Mouse (Mus musculus) cortical plate, adult 2 months (tissue): Measurements from ENCODE around the gene Rgs14. TPM values are rescaled to one million over a fixed set of nuclear protein-coding genes. Genes with fewer than 3 reads are reported as not detected.
A peak's percentile ranks its signal among the peaks of the same experiment; 100 is the strongest.

Experiments used
- H3K27ac ChIP-seq: fragments of 200-500 bp; 2 replicates; pipeline ENCODE4 v1.5.1; 2012; ENCODE audit warnings: low read length, control low read depth, inconsistent platforms; ENCODE audit not compliant: insufficient read depth
- H3K4me1 ChIP-seq: fragments of 200-500 bp; 2 replicates; pipeline ENCODE4 v1.6.1; 2011; ENCODE audit warnings: low read length; ENCODE audit not compliant: control insufficient read depth, insufficient read depth
- H3K4me3 ChIP-seq: fragments of 200-500 bp; 2 replicates; pipeline ENCODE4 v1.5.1; 2011; ENCODE audit warnings: mild to moderate bottlenecking, low read length, control low read depth; ENCODE audit not compliant: insufficient read depth
- CTCF ChIP-seq: fragments of 200-500 bp; IDR thresholded peaks from 2 replicates; pipeline ENCODE4 v1.5.1; 2011; ENCODE audit warnings: mild to moderate bottlenecking, control low read depth, low read length; ENCODE audit not compliant: insufficient read depth; ENCODE audit errors: extremely low read depth
- POLR2A ChIP-seq: fragments of 200-500 bp; IDR thresholded peaks from 2 replicates; pipeline ENCODE4 v1.6.1; 2011; ENCODE audit warnings: mild to moderate bottlenecking, low read length, control low read depth; ENCODE audit not compliant: insufficient read depth; ENCODE audit errors: extremely low read depth
- polyA plus RNA-seq: library from polyadenylated mRNA; depleted of rRNA; stranded (reverse); fragments of >200 nt; gene quantifications from 2 replicates; pipeline ENCODE4 v1.2.3, GENCODE M21; 2012

The Rgs14 gene
- polyA plus RNA-seq, 1 experiment = 40.2 TPM

- no peak overlapping the region for H3K27ac ChIP-seq
- TF ChIP-seq CTCF (no peak), POLR2A (no peak)
- H3K4me3 ChIP-seq = peak overlapping the region; percentile 34
- peaks cover 2% of the 10 kb centered on the region for H3K4me1 ChIP-seq
These were observed 40.3 kb upstream of the Rgs14 start for GRCm38 (mm10) chr13:55329109-55329682.

DNA sequence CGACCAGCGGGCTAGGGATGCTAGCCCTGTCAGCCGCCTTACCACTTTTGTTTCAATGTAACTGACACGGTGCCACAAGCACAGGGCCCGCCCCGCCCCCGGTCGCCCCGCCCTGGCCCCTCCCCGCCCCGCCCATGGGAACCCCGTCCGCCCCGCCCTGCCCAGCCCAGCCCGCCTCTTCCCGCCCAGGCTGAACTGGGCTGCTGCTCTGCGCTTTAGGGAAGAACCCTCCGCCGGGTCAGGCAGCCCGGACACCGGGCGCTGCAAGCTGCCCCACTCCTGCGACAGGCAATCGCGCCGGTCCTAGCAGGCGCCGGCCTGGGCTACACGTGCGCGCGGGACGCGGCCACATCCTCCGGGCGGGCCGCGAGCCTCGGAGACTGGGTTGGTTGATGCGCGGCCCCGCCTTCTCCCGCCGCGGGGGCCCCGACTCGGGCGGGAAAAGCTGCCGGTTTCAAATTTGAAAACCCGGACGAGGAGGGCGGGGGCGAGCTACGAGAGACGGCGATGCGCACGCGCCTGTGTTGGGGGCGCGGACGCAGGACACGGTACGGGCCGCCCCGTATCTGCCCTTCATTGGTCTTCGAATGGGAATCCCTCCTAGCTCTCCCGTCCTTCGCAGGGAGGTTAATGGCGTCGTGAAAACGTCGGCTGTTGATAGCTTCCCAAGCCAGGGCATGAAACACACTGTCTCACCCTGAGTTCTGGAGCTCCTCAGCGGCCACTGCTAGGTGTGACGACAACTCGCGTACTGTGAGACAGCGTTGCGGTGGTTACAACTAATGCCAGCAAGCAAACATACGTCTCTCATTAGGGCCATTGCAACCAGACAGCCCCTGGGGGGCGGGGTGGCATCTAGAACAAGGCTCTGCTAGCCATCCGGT lies 39.6 kb upstream of the Rgs14 start, which contains the start of gene Mxd3:
Mxd3 (minus strand) TSS at position 141 of the 884 bp plus-strand sequence.
- no peak within 1 kb of the TSS for H3K27ac ChIP-seq
- peak within 1 kb of the TSS; percentile 34 for H3K4me3 ChIP-seq
- no peak for TF ChIP-seq CTCF
- H3K4me1 ChIP-seq = peaks cover 2% of the 10 kb centered on the region

GRCm38 (mm10) chr13:55330567-55331400 lies 38.7 kb upstream of the Rgs14 start:
- Histone ChIP-seq H3K27ac (no peak overlapping the region), H3K4me3 (peak overlapping the region; percentile 34; the same call in 1 of the 2 replicates), H3K4me1 (peaks cover 2% of the 10 kb centered on the region)
- TF ChIP-seq POLR2A (no peak), CTCF (no peak)

GRCm38 (mm10) chr13:55332331-55332730 lies 37.2 kb upstream of the Rgs14 start:
- H3K27ac ChIP-seq = no peak overlapping the region
- H3K4me1 ChIP-seq = peaks cover under 1% of the 10 kb centered on the region
- no peak overlapping the region for H3K4me3 ChIP-seq
- TF ChIP-seq CTCF (no peak), POLR2A (no peak)

- H3K27ac ChIP-seq = no peak overlapping the region
- no peak for TF ChIP-seq CTCF
- no peak for TF ChIP-seq POLR2A
- no peaks in the 10 kb centered on the region for H3K4me1 ChIP-seq
- H3K4me3 ChIP-seq = no peak overlapping the region
These were observed 33.8 kb upstream of the Rgs14 start for GRCm38 (mm10) chr13:55335701-55336100.

DNA sequence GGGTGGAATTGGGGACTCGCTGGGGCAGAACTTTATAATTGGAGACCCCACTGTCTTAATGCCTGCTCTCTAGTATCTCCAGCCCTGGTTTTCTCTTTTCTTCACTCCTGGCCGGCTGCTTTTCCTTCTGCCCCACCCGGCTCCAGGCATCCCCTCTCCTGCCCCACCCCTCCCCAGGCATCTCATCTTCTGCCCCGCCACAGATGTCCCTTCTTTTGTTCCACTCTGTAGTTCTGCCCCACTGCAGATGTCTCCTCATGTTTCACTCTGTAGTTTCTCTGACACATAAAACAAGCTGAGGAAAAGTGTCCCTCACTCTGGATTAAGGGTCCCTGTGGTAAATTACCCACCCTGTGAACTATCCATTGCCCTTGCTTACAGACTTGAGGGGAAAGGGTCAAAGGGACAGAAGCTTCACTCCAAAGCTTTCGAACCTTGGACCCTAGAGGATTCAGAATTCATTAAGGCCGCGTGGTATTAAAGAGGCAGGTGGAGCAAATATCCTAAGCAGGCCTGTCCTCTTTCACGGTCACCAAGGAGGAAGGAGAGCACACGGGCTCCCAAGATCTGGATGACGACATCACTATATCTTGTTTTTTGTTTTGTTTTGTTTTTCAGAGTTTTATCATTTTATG lies 32.1 kb upstream of the Rgs14 start:
- Histone ChIP-seq H3K4me3 (no peak overlapping the region), H3K27ac (no peak overlapping the region), H3K4me1 (no peaks in the 10 kb centered on the region)
- no peak for TF ChIP-seq POLR2A
- no peak for TF ChIP-seq CTCF

GRCm38 (mm10) chr13:55338131-55339054 lies 31.1 kb upstream of the Rgs14 start:
- TF ChIP-seq CTCF (no peak), POLR2A (no peak)
- no peaks in the 10 kb centered on the region for H3K4me1 ChIP-seq
- H3K4me3 ChIP-seq = no peak overlapping the region
- no peak overlapping the region for H3K27ac ChIP-seq

DNA sequence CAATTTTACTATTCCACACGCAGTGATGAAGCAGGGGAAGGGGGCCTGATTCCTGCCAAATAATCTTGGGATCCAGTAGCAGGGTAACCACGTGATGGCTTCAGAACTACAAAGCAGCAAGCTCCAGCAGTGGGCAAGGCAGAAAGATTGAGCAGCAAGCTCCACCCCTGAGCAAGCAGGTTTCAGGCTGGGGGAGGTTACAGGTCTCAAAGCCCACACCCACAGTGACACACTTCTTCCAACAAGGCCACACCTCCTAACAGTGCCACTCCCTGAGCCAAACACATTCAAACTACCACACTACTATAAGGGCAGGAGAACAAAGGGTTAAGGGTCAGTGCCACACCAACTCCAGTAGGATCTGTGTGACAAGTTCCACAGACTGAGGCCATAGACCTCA lies 30.3 kb upstream of the Rgs14 start:
- no peak overlapping the region for H3K27ac ChIP-seq
- no peak overlapping the region for H3K4me3 ChIP-seq
- TF ChIP-seq CTCF (no peak), POLR2A (no peak)
- peaks cover 2% of the 10 kb centered on the region for H3K4me1 ChIP-seq

DNA sequence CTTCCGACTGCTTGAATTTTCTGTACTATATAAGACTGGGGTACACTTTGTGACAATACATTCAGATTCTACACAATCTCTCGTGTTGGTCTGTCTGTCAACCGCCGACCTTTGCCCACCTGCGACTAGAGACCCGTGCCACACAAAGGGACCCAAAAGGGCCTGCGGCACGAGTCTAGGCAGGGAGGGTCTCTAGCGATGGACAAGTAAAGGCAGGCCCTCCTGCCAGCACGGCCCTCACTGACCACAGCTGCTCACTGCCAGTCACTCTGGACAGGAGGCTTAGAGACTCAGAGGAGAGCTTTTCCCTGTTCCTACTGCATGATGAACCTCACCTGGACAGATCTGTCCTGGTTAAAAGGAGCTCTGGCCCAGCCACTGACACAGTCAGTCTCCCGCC lies 27.1 kb upstream of the Rgs14 start:
- no peak for TF ChIP-seq POLR2A
- TF ChIP-seq CTCF = no peak
- Histone ChIP-seq H3K4me1 (peaks cover 2% of the 10 kb centered on the region), H3K4me3 (no peak overlapping the region), H3K27ac (no peak overlapping the region)
